Mouse (Mus musculus) heart, adult 2 months (tissue): ENCODE data around the gene Tnfrsf1a. TPM values are rescaled to one million over a fixed set of nuclear protein-coding genes. Genes with fewer than 3 reads are reported as not detected.

Experiments
- DNase-seq, 2 experiments: peaks; one replicate each; pipeline ENCODE4 v3.0.0; 2021
- H3K27ac ChIP-seq: fragments of 200-600 bp; 2 replicates; pipeline ENCODE4 v1.8.1; 2022
- H3K27me3 ChIP-seq: fragments of 200-500 bp; 2 replicates; pipeline ENCODE4 v1.6.1; 2012; ENCODE audit warnings: mild to moderate bottlenecking, low read length, inconsistent platforms, mixed read lengths; ENCODE audit not compliant: control insufficient read depth, insufficient read depth
- H3K36me3 ChIP-seq: fragments of 200-500 bp; 2 replicates; pipeline ENCODE4 v1.6.1; 2012; ENCODE audit warnings: low read length, inconsistent platforms; ENCODE audit not compliant: control insufficient read depth, insufficient read depth
- H3K4me1 ChIP-seq: fragments of 200-500 bp; 2 replicates; pipeline ENCODE4 v1.6.1; 2011; ENCODE audit warnings: low read length; ENCODE audit not compliant: control insufficient read depth, insufficient read depth
- H3K4me3 ChIP-seq: fragments of 200-600 bp; 2 replicates; pipeline ENCODE4 v1.8.1; 2022
- H3K79me2 ChIP-seq: fragments of 200-500 bp; replicated peaks from 2 replicates; pipeline ENCODE4 v1.6.1; 2012; ENCODE audit warnings: mild to moderate bottlenecking, inconsistent platforms, low read length, moderate library complexity, mixed read lengths; ENCODE audit not compliant: control insufficient read depth, insufficient read depth
- H3K9ac ChIP-seq: fragments of 200-500 bp; 2 replicates; pipeline ENCODE4 v1.6.1; 2012; ENCODE audit warnings: low read depth, mild to moderate bottlenecking, control low read depth, inconsistent platforms, low read length, mixed read lengths
- CTCF ChIP-seq: fragments of 200-600 bp; IDR thresholded peaks from 2 replicates; pipeline ENCODE4 v1.8.1; 2022; ENCODE audit warnings: antibody characterized with exemption, mild to moderate bottlenecking, moderate library complexity
- EP300 ChIP-seq: fragments of 200-500 bp; IDR thresholded peaks from 2 replicates; pipeline ENCODE4 v1.6.1; 2011; ENCODE audit warnings: low read depth, low read length, control low read depth; ENCODE audit not compliant: insufficient read depth
- POLR2A ChIP-seq: fragments of 200-500 bp; IDR thresholded peaks from 2 replicates; pipeline ENCODE4 v1.6.1; 2011; ENCODE audit warnings: mild to moderate bottlenecking, low read depth, low read length, control low read depth; ENCODE audit not compliant: insufficient read depth
- WGBS: fragments of 180-500 bp; shearing (Covaris S2); methylation state at CpG from one replicate; pipeline ENCODE4 v1.1.7; 2018; 5-methylcytosine and 5-hydroxymethylcytosine counted together
- intact Hi-C: fragments of 180-260 bp; cut with DNase I; formaldehyde crosslinking; loops from one replicate; pipeline ENCODE4 v1.15.1; 2025
- polyA plus RNA-seq: library from polyadenylated mRNA; depleted of rRNA; stranded (reverse); fragments of >200 nt; gene quantifications from 2 replicates; pipeline ENCODE4 v1.2.3, GENCODE M21; 2012
- total RNA-seq, 2 experiments: library from RNA; stranded (reverse); gene quantifications; 2 replicates each; pipeline ENCODE4 v1.2.3; 2021

Gene Tnfrsf1a
- total and polyA plus RNA-seq, 3 experiments, result 50.8 to 62.8 (median 57.1) TPM

- peaks cover 2% of the 10 kb centered on the region; the same call in 1 of the 2 replicates for H3K4me1 ChIP-seq
- H3K36me3 ChIP-seq, result peaks cover 8% of the 10 kb centered on the region
- no peaks in the 10 kb centered on the region for H3K79me2 ChIP-seq
- H3K27me3 ChIP-seq, result no peaks in the 10 kb centered on the region
- no peak for DNase-seq
- intact Hi-C loops, result no loop called here
- H3K9ac ChIP-seq, result no peak overlapping the region
- TF ChIP-seq POLR2A, result no peak
- no peak for TF ChIP-seq EP300
- TF ChIP-seq CTCF, result no peak
- WGBS, result 94% methylated on average over 5 of the region's 5 CpGs
- H3K4me3 ChIP-seq, result no peak overlapping the region
- no peak overlapping the region for H3K27ac ChIP-seq
Measured at GRCm38 (mm10) chr6:125307091-125307490, 42.1 kb upstream of the Tnfrsf1a start.

GRCm38 (mm10) chr6:125308921-125309320, 40.2 kb upstream of the Tnfrsf1a start:
- Histone ChIP-seq H3K4me1 (peaks cover 5% of the 10 kb centered on the region; the same call in 1 of the 2 replicates), H3K36me3 (peaks cover 8% of the 10 kb centered on the region), H3K27me3 (no peaks in the 10 kb centered on the region), H3K4me3 (no peak overlapping the region), H3K79me2 (no peaks in the 10 kb centered on the region), H3K9ac (no peak overlapping the region), H3K27ac (no peak overlapping the region)
- intact Hi-C loops, result no loop called here
- no peak for TF ChIP-seq CTCF
- TF ChIP-seq POLR2A, result no peak
- TF ChIP-seq EP300, result no peak
- no peak for DNase-seq
- 68% methylated on average over 13 of the region's 13 CpGs for WGBS

- Histone ChIP-seq H3K27ac (no peak overlapping the region), H3K9ac (no peak overlapping the region), H3K4me1 (peaks cover 8% of the 10 kb centered on the region), H3K27me3 (no peaks in the 10 kb centered on the region), H3K4me3 (no peak overlapping the region), H3K79me2 (no peaks in the 10 kb centered on the region), H3K36me3 (peaks cover 8% of the 10 kb centered on the region)
- WGBS, result 89% methylated on average over 5 of the region's 5 CpGs
- peak in 1 of 2 experiments; percentile 17 for DNase-seq
- no peak for TF ChIP-seq POLR2A
- TF ChIP-seq EP300, result no peak
- no peak for TF ChIP-seq CTCF
- intact Hi-C loops, result no loop called here
Measured at GRCm38 (mm10) chr6:125309406-125309805, 39.8 kb upstream of the Tnfrsf1a start.

- intact Hi-C loops, result no loop called here
- peak overlapping the region; percentile 95; the same call in 1 of the 2 replicates for H3K27ac ChIP-seq
- no peaks in the 10 kb centered on the region for H3K27me3 ChIP-seq
- no peak for DNase-seq
- TF ChIP-seq EP300 (no peak), CTCF (no peak), POLR2A (no peak)
- peaks cover 8% of the 10 kb centered on the region for H3K36me3 ChIP-seq
- 44% methylated on average over 9 of the region's 9 CpGs for WGBS
- H3K4me3 ChIP-seq, result peak overlapping the region; percentile 88
- peak overlapping the region; percentile 7; the same call in 1 of the 2 replicates for H3K9ac ChIP-seq
- peaks cover 9% of the 10 kb centered on the region for H3K4me1 ChIP-seq
- H3K79me2 ChIP-seq, result no peaks in the 10 kb centered on the region
Measured at GRCm38 (mm10) chr6:125312171-125312570, 37.0 kb upstream of the Tnfrsf1a start.

GRCm38 (mm10) chr6:125312581-125313355, 36.4 kb upstream of the Tnfrsf1a start:
- peak overlapping the region; percentile 87 for H3K9ac ChIP-seq
- H3K36me3 ChIP-seq, result peaks cover 8% of the 10 kb centered on the region
- H3K27me3 ChIP-seq, result no peaks in the 10 kb centered on the region
- intact Hi-C loops, result loop anchor here (1.0 kb wide), 2 partner anchors 37 to 42 kb away; no protein-coding TSS in a partner anchor
- peak in 1 of 2 experiments; percentile 31 for DNase-seq
- peak overlapping the region; percentile 88 for H3K4me3 ChIP-seq
- H3K27ac ChIP-seq, result peak overlapping the region; percentile 95
- WGBS, result 27% methylated on average over 22 of the region's 22 CpGs
- H3K79me2 ChIP-seq, result no peaks in the 10 kb centered on the region
- H3K4me1 ChIP-seq, result peaks cover 9% of the 10 kb centered on the region
- TF ChIP-seq EP300 (no peak), CTCF (no peak), POLR2A (no peak)

GRCm38 (mm10) chr6:125313546-125314230, 35.5 kb upstream of the Tnfrsf1a start, which contains the start of gene Ltbr:
Gene Ltbr, minus strand, starts transcription at chr6:125313885.
- peak within 1 kb of the TSS; percentile 88 for H3K4me3 ChIP-seq
- H3K79me2 ChIP-seq, result no peaks in the 10 kb centered on the region
- H3K4me1 ChIP-seq, result peaks cover 9% of the 10 kb centered on the region
- peak; percentile 93 to 95 for DNase-seq
- TF ChIP-seq CTCF, result peak; percentile 15; the same call in 1 of the 2 replicates
- peak; percentile 53 for TF ChIP-seq POLR2A
- peak; percentile 58; the same call in 1 of the 2 replicates for TF ChIP-seq EP300
- under 1% methylated on average over 42 of the region's 46 CpGs for WGBS
- intact Hi-C loops, result loop anchor here (1.0 kb wide), 3 partner anchors 15 to 41 kb away; no protein-coding TSS in a partner anchor
- peaks cover 8% of the 10 kb centered on the region for H3K36me3 ChIP-seq
- H3K27ac ChIP-seq, result peak within 1 kb of the TSS; percentile 95
- H3K9ac ChIP-seq, result peak within 1 kb of the TSS; percentile 87
- no peaks in the 10 kb centered on the region for H3K27me3 ChIP-seq
